Mouse (Mus musculus) ES-Bruce4 (cell line): ENCODE results near the gene Adarb2. TPM values are rescaled to one million over a fixed set of nuclear protein-coding genes. Genes with fewer than 3 reads are reported as not detected.

Source experiments
- H3K27ac ChIP-seq: 2 replicates; pipeline ENCODE4 v1.5.1; 2012; ENCODE audit warnings: low read length, inconsistent platforms; ENCODE audit not compliant: insufficient read depth
- H3K27me3 ChIP-seq: 2 replicates; pipeline ENCODE4 v1.6.1; 2012; ENCODE audit warnings: mild to moderate bottlenecking, low read length, inconsistent platforms; ENCODE audit not compliant: control insufficient read depth, poor library complexity, insufficient read depth, severe bottlenecking
- H3K36me3 ChIP-seq: 2 replicates; pipeline ENCODE4 v1.6.1; 2012; ENCODE audit warnings: inconsistent platforms, mild to moderate bottlenecking, low read length, moderate library complexity; ENCODE audit not compliant: control insufficient read depth, poor library complexity, insufficient read depth, severe bottlenecking
- H3K4me1 ChIP-seq: one replicate; pipeline ENCODE4 v1.8.1; 2011; ENCODE audit warnings: low read length; ENCODE audit not compliant: control insufficient read depth, insufficient read depth
- H3K4me3 ChIP-seq: 2 replicates; pipeline ENCODE4 v1.5.1; 2011; ENCODE audit warnings: low read depth, mild to moderate bottlenecking, low read length
- H3K9ac ChIP-seq: 2 replicates; pipeline ENCODE4 v1.6.1; 2012; ENCODE audit warnings: low read depth, mild to moderate bottlenecking, inconsistent platforms; ENCODE audit not compliant: poor library complexity, severe bottlenecking
- H3K9me3 ChIP-seq: replicated peaks from 2 replicates; pipeline ENCODE4 v1.6.1; 2012; ENCODE audit warnings: mild to moderate bottlenecking, low read length, inconsistent platforms; ENCODE audit not compliant: control insufficient read depth, poor library complexity, insufficient read depth, severe bottlenecking
- CTCF ChIP-seq: IDR thresholded peaks from one replicate; pipeline ENCODE4 v1.8.1; 2011; ENCODE audit warnings: low read depth, low read length
- EP300 ChIP-seq: IDR thresholded peaks from 2 replicates; pipeline ENCODE4 v1.6.1; 2011; ENCODE audit warnings: low read depth, low read length; ENCODE audit not compliant: insufficient read depth
- POLR2A ChIP-seq: IDR thresholded peaks from one replicate; pipeline ENCODE4 v1.8.1; 2011; ENCODE audit warnings: low read length; ENCODE audit not compliant: insufficient read depth
- polyA plus RNA-seq: library from polyadenylated mRNA; stranded (reverse); fragments of >200 nt; gene quantifications from 2 replicates; pipeline ENCODE4 v1.2.4, GENCODE M21; 2011; ENCODE audit warnings: low read depth; ENCODE audit not compliant: missing spikeins, insufficient read depth, insufficient read length

Adarb2 gene
- polyA plus RNA-seq, 1 experiment = not detected

DNA sequence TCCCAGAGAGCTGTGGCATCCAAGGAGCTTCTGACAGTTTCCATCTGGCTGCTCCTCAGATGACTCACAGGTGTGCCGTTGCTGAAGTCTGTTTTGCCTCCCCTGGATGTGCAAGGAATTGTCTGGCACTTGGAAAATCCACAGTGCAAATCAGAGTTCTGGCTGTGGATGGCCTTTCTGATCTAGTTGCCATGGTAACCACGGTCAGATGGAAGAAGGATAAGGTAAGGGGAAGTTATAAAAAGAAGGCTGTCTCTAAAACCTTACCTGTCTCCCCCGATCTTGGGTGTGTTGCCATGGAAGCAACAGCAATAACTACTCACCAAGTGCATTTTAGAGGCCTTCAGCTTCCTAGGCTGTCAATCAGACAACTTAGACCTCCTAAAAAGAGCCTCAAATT lies 273.6 kb downstream of the Adarb2 start:
- TF ChIP-seq CTCF (no peak), EP300 (no peak), POLR2A (no peak)
- Histone ChIP-seq H3K4me3 (no peak overlapping the region), H3K36me3 (no peaks in the 10 kb centered on the region), H3K27me3 (no peaks in the 10 kb centered on the region), H3K9ac (no peak overlapping the region), H3K9me3 (peaks cover 33% of the 10 kb centered on the region), H3K27ac (no peak overlapping the region), H3K4me1 (no peaks in the 10 kb centered on the region)

DNA sequence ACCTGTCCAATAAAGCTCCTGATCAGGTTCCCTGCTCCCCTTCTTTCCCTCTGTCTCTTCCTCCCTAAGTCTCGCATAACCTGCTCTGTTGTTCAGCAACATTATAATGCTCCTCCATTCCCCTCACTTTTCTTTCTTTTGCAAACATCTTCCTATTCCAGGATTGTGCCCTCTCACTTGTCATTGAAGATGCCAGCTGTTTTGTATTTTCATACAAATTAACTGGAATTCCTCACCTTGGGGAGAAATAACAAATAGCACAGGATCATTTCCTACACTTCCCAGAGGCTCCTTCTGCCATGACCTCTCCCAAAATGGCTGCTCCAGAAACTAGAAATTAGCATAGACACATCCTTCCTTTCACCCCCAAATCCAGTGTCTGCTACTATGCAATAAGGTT lies 276.1 kb downstream of the Adarb2 start:
- no peak overlapping the region for H3K9ac ChIP-seq
- H3K9me3 ChIP-seq = peaks cover 33% of the 10 kb centered on the region
- H3K4me3 ChIP-seq = no peak overlapping the region
- no peaks in the 10 kb centered on the region for H3K36me3 ChIP-seq
- TF ChIP-seq POLR2A (no peak), CTCF (no peak), EP300 (no peak)
- no peak overlapping the region; the same call in 1 of the 2 replicates for H3K27ac ChIP-seq
- no peaks in the 10 kb centered on the region for H3K27me3 ChIP-seq
- no peaks in the 10 kb centered on the region for H3K4me1 ChIP-seq

DNA sequence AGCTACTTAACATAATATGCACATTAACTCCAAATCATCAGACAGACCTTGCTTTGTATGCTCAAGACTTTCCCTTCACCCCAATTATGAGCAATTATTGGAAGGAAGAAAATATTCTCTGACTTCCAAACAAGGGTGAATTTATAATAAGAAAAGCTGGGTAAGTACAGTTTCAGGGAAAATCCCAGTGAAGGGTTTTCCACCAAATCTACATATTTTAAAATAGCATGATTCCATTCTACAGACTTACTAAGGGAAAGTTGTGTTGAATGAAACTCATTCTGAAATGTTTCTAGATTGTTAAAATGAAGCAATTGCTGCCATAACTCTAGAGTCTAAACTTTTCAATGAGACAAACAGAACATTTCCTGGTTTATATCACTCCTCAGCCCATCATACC lies 277.3 kb downstream of the Adarb2 start:
- Histone ChIP-seq H3K9me3 (peaks cover 28% of the 10 kb centered on the region), H3K9ac (no peak overlapping the region), H3K4me3 (no peak overlapping the region), H3K27me3 (no peaks in the 10 kb centered on the region), H3K4me1 (no peaks in the 10 kb centered on the region), H3K36me3 (no peaks in the 10 kb centered on the region), H3K27ac (no peak overlapping the region)
- TF ChIP-seq POLR2A = no peak
- TF ChIP-seq EP300 = no peak
- TF ChIP-seq CTCF = no peak

DNA sequence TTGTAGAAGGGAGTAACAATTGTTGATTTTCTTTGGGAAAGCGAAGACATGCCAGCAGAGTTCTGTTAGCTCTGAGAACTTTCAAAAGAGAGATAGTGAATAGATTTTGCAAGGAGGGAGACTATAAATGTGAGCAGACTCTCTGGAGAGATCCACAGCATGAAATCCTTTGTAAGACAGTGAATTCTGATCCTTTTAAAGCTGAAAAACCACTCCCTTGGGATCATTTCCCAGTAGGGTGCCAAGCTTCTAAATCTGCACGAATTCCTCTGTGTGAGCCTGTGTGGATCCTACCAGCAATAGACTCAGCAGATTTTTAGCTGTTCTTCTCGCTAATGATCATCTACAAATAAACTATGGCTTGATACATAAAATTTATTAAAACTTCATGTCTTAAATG lies 278.7 kb downstream of the Adarb2 start:
- Histone ChIP-seq H3K9me3 (peaks cover 18% of the 10 kb centered on the region), H3K36me3 (no peaks in the 10 kb centered on the region), H3K4me1 (no peaks in the 10 kb centered on the region), H3K9ac (no peak overlapping the region), H3K27ac (no peak overlapping the region), H3K4me3 (no peak overlapping the region), H3K27me3 (no peaks in the 10 kb centered on the region)
- TF ChIP-seq POLR2A (no peak), CTCF (no peak), EP300 (no peak)

DNA sequence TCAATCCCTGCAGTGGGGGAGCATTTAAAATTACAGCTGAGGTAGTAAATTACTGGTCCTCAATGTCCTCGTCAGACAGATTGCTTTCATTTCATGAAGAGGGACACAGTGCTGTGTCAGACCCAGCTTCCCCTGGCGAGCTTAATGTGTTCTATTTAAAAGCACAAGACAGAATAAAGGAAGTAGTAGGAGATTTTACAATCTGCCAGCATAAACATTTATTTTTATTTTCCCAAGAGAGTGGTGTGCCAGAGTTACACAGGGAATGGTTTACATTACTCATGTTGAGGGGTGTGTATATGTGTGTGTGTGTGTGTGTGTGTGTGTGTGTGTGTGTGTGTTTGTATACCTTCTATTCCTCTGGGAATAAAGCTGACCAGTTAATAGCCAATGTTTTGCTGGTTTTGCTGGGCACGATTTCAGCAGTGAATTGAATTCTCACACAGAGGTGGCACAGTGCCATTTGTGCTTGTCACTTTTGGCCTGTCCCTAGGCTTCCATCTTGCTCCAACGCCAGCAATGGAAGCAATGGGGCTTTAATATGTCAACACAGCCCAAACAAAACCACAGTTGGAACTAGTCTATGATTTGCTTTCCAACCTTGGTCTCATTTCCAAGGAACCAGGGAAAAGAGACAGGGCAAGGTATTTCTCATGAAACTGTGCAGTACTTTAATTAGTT lies 282.1 kb downstream of the Adarb2 start:
- Histone ChIP-seq H3K4me1 (no peaks in the 10 kb centered on the region), H3K27me3 (no peaks in the 10 kb centered on the region), H3K27ac (no peak overlapping the region), H3K4me3 (no peak overlapping the region), H3K9ac (no peak overlapping the region), H3K9me3 (no peaks in the 10 kb centered on the region), H3K36me3 (no peaks in the 10 kb centered on the region)
- TF ChIP-seq POLR2A = no peak
- no peak for TF ChIP-seq EP300
- TF ChIP-seq CTCF = no peak

DNA sequence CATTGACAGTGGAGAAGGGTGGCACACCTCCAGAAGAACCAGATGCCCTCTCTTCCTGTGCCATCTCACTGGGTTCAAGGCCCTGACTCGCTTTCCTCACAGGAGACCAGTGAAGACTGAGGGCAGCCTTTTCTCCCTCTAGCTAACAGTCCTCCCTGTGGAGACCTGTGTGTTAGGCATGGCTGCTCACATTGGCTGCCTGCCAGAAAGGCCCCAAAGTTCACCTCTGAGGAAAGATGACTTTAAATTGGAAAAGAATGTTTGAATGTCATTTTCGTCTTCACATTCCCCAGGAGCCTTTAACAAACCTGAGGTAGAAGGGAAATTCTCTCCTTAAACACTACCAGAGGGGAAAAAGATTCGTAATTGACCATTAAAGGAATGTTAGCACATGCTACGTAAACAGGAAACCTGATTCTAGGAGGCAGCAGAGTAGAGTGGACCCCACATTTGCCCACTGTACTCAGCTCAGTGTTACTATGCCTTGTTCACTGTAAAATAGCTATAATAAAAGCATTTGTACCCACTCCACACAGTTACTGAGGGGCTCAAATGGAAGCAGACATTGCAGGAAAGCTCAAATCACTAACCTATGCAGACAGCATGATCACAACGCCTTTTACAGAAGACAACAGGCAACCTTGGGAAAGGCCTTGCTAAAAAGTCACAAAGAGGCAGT lies 285.2 kb downstream of the Adarb2 start:
- H3K4me3 ChIP-seq = no peak overlapping the region
- no peaks in the 10 kb centered on the region for H3K36me3 ChIP-seq
- no peaks in the 10 kb centered on the region; the same call in 1 of the 2 replicates for H3K27me3 ChIP-seq
- H3K27ac ChIP-seq = no peak overlapping the region
- no peaks in the 10 kb centered on the region for H3K9me3 ChIP-seq
- no peak for TF ChIP-seq EP300
- no peak for TF ChIP-seq CTCF
- no peak for TF ChIP-seq POLR2A
- no peaks in the 10 kb centered on the region for H3K4me1 ChIP-seq
- H3K9ac ChIP-seq = no peak overlapping the region
